Mouse (Mus musculus) lung, embryonic 14.5 days (tissue): Measurements from ENCODE around the gene Ube2n. TPM values are rescaled to one million over a fixed set of nuclear protein-coding genes. Genes with fewer than 3 reads are reported as not detected.

ENCODE experiments used
- ATAC-seq: fragments of 200-750 bp; cut with Nextera tagmentation; 2 replicates; pipeline ENCODE4 v1.8.0; 2017; ENCODE audit warnings: mild to moderate bottlenecking, moderate TSS enrichment, moderate library complexity; ENCODE audit not compliant: insufficient read depth
- DNase-seq: peaks from one replicate; pipeline ENCODE4 v3.0.0-alpha.2; 2015
- H3K27ac ChIP-seq: fragments of 300-500 bp; sonication (generic); 2 replicates; pipeline ENCODE4 v1.5.1; 2014; ENCODE audit warnings: low read depth, mild to moderate bottlenecking, moderate library complexity
- H3K27me3 ChIP-seq: fragments of 300-500 bp; sonication (generic); 2 replicates; pipeline ENCODE4 v1.6.1; 2014; ENCODE audit warnings: low read length, control low read depth; ENCODE audit not compliant: insufficient read depth
- H3K36me3 ChIP-seq: fragments of 300-500 bp; sonication (generic); 2 replicates; pipeline ENCODE4 v1.6.1; 2014; ENCODE audit warnings: control low read depth; ENCODE audit not compliant: insufficient read depth
- H3K4me1 ChIP-seq: fragments of 300-500 bp; sonication (generic); 2 replicates; pipeline ENCODE4 v1.6.1; 2014; ENCODE audit warnings: antibody characterized with exemption, control low read depth; ENCODE audit not compliant: insufficient read depth
- H3K4me2 ChIP-seq: fragments of 300-500 bp; sonication (generic); 2 replicates; pipeline ENCODE4 v1.6.1; 2014; ENCODE audit warnings: mild to moderate bottlenecking
- H3K4me3 ChIP-seq: fragments of 300-500 bp; sonication (generic); 2 replicates; pipeline ENCODE4 v1.5.1; 2014; ENCODE audit warnings: low read depth, low read length
- H3K9ac ChIP-seq: fragments of 300-500 bp; sonication (generic); 2 replicates; pipeline ENCODE4 v1.6.1; 2014
- H3K9me3 ChIP-seq: fragments of 300-500 bp; sonication (generic); 2 replicates; pipeline ENCODE4 v1.6.1; 2016; ENCODE audit warnings: low read depth, low read length, control low read depth
- CTCF ChIP-seq: IDR thresholded peaks from 2 replicates; pipeline ENCODE4 v1.5.1; 2016; ENCODE audit warnings: antibody characterized with exemption, low read depth
- WGBS: fragments of 180-500 bp; shearing (Covaris S2); extraction: QIAGEN DNeasy Blood & Tissue Kit; methylation state at CpG from one replicate; pipeline ENCODE4 v1.1.7; 2014; 5-methylcytosine and 5-hydroxymethylcytosine counted together
- polyA plus RNA-seq: library from polyadenylated mRNA; unstranded; fragments of >200 nt; fragmentation: Nextera tagmentation; extraction: Ambion mirVana; gene quantifications from 2 replicates; pipeline ENCODE4 v1.2.1, GENCODE M21; 2014

Ube2n gene
- polyA plus RNA-seq, 1 experiment from 2014 or later = 425 TPM

DNA sequence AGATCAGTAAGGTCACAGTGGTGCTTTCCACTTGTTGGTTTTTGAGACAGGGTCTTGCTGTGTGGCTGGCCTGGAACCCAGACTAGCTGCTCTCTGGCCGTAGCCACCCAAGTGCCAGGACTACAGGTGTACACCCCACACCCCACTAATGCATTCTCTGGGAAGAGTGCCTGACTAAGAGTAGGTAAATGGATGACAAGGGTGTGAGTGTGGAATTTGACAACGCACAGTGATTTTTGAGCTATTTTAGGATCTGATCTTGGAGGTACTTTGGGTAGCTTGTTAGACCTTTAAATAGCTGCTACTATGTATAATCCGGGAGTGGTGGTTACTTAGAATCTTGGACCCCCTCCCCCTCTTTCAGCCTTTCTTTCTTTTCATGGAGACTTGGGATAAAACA, 24.3 kb downstream of the Ube2n start:
- H3K4me2 ChIP-seq = no peak overlapping the region

DNA sequence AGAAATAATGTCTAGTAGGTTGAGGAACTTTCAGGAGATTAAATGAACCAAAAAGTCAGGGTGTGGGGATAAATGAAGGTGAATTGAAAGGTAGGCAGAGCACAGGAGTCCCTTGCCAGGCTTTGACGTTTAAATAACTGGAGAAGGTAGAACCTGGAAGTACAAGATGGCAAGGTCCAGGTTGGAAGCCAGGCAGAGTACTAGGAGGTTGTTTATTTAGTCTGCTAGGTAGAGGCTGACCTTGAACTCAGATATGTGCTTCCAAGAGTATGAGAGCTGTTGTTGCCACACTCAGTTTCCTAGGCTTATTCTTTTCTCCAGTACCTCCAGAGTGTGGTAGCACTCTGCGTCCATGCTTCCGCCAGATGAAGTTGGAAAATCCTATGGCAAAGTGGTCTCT, 24.9 kb downstream of the Ube2n start:
- H3K4me1 ChIP-seq = no peaks in the 10 kb centered on the region
- no peaks in the 10 kb centered on the region for H3K9me3 ChIP-seq
- WGBS = 84% methylated on average over 3 of the region's 3 CpGs
- H3K36me3 ChIP-seq = peaks cover 20% of the 10 kb centered on the region
- no peak for TF ChIP-seq CTCF
- H3K27me3 ChIP-seq = no peaks in the 10 kb centered on the region
- no peak overlapping the region for H3K9ac ChIP-seq
- no peak overlapping the region for H3K27ac ChIP-seq
- DNase-seq (no peak), ATAC-seq (no peak)
- no peak overlapping the region for H3K4me2 ChIP-seq
- no peak overlapping the region for H3K4me3 ChIP-seq

More for the DNA sequence above, 24.3 kb downstream of the Ube2n start:
- Histone ChIP-seq H3K9me3 (no peaks in the 10 kb centered on the region), H3K27me3 (no peaks in the 10 kb centered on the region), H3K36me3 (peaks cover 14% of the 10 kb centered on the region), H3K4me1 (no peaks in the 10 kb centered on the region), H3K9ac (no peak overlapping the region), H3K27ac (no peak overlapping the region), H3K4me3 (no peak overlapping the region)
- WGBS = 83% methylated on average over 3 of the region's 3 CpGs
- TF ChIP-seq CTCF = no peak
- ATAC-seq (no peak), DNase-seq (no peak)

DNA sequence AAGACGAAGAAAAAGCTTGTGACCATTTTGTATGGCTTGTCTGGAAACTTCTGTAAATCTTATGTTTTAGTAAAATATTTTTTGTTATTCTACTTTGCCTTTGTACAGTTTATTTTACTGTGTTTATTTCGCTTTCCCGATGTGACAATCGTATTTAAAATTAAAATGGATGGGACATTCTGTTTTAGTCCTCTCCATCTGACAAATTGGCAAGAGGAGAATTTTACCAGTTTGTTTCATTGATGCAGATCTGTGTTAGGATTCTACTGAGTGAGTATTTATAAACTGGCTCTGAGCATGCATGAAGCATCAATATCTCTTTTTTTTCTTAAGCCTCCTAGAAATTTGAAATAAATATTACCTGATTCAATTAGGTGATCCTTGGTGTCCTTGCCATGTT, 28.0 kb downstream of the Ube2n start:
- ATAC-seq = no peak

DNA sequence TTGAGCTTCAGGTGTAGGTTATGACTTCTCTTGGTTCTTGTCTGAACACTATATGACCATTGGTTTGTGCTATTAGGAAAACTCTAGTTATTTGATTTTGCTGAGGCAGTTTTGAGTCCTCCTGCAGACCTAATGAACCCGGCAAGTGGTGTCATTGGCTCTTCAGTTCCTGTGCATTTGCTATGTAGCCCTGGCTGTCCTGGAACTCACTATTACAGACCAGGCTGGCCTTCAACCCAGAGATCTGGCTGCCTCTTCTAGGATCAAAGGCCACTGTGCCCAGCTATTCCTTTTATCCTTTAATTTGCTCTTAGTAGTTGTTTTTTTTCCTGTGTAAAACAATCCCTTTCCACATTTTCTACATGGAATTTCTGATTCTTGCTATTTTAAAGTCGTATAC, 28.4 kb downstream of the Ube2n start:
- H3K36me3 ChIP-seq = peaks cover 55% of the 10 kb centered on the region
- no peak for ATAC-seq
- H3K27me3 ChIP-seq = no peaks in the 10 kb centered on the region
- H3K9me3 ChIP-seq = no peaks in the 10 kb centered on the region
- 81% methylated on average over 2 of the region's 2 CpGs for WGBS
- H3K27ac ChIP-seq = no peak overlapping the region
- no peak overlapping the region for H3K4me2 ChIP-seq
- H3K4me3 ChIP-seq = no peak overlapping the region
- H3K9ac ChIP-seq = no peak overlapping the region
- DNase-seq = no peak
- no peaks in the 10 kb centered on the region for H3K4me1 ChIP-seq
- no peak for TF ChIP-seq CTCF

More for the DNA sequence above, 28.0 kb downstream of the Ube2n start:
- H3K4me3 ChIP-seq = no peak overlapping the region
- H3K27ac ChIP-seq = no peak overlapping the region
- H3K9me3 ChIP-seq = no peaks in the 10 kb centered on the region
- DNase-seq = no peak
- H3K9ac ChIP-seq = no peak overlapping the region
- no peaks in the 10 kb centered on the region for H3K27me3 ChIP-seq
- H3K4me1 ChIP-seq = no peaks in the 10 kb centered on the region
- 82% methylated on average over 4 of the region's 4 CpGs for WGBS
- peaks cover 51% of the 10 kb centered on the region for H3K36me3 ChIP-seq
- TF ChIP-seq CTCF = no peak
- H3K4me2 ChIP-seq = no peak overlapping the region

DNA sequence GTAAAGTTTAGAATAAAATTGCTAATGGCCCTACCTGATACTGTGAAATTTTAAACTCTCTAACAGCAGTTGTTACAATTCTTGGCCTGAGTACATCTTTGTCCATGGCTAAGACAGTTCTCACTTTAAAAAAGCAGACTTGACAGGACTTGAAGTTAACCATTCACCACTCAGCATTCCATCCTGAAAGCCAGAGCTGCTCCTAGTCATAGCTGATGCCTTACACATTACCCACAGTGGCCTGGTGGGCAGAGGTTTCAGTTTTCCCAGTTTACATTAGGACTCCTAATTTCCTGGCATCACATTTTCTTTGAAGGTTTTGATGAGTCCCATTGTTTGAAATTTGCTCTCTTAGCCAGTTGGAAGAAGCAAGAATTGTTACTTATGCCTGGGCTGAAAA, 29.1 kb downstream of the Ube2n start:
- Histone ChIP-seq H3K4me3 (no peak overlapping the region), H3K36me3 (peaks cover 59% of the 10 kb centered on the region), H3K4me1 (no peaks in the 10 kb centered on the region), H3K9ac (no peak overlapping the region), H3K27me3 (no peaks in the 10 kb centered on the region), H3K4me2 (no peak overlapping the region), H3K27ac (no peak overlapping the region), H3K9me3 (no peaks in the 10 kb centered on the region)
- no peak for TF ChIP-seq CTCF
- DNase-seq = no peak
- no peak for ATAC-seq

DNA sequence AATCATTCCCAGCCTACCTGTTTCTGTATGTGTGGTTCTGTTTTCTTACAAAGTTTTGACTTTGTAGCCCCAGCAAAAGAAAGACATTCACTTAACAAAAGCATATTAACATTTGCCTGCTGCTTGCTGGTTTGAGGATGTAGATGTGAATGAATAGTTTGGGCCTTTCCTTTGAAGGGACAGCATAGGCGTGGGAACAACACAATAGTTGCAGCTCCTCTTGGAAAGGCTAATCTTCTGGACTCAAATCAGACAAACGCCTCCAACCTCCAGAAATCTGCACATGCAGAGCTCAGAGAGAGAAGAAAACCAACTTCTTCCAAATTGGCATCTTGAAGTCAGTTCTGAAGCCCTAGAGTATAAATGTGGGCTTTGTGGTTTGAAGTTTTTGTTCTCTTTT, 29.7 kb downstream of the Ube2n start:
- no peak for DNase-seq
- Histone ChIP-seq H3K9ac (no peak overlapping the region), H3K27ac (no peak overlapping the region), H3K4me2 (no peak overlapping the region), H3K36me3 (peaks cover 66% of the 10 kb centered on the region), H3K9me3 (no peaks in the 10 kb centered on the region), H3K4me1 (no peaks in the 10 kb centered on the region), H3K27me3 (no peaks in the 10 kb centered on the region), H3K4me3 (no peak overlapping the region)
- 90% methylated on average over 2 of the region's 2 CpGs for WGBS
- no peak for ATAC-seq
- TF ChIP-seq CTCF = no peak

DNA sequence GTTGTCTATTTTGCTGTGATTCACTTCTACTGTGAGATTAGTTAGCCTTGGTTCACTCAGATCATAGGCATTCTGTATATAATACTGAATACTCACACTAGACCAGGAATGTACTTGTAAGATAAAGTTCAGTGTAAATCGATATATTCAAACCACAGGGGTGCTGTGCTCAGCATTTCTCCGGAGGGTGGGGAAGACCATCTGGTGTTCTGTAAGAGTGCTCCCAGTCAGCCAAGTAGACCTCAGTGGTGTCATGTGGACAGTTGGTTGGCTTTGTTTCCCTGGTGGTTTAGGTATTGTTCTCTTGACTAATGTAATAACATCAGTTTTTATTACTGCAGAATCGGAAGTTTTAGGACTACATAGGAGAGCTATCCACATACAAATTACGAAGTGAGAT, 30.1 kb downstream of the Ube2n start:
- no peak for ATAC-seq
- Histone ChIP-seq H3K4me3 (no peak overlapping the region), H3K4me2 (no peak overlapping the region), H3K9me3 (no peaks in the 10 kb centered on the region), H3K36me3 (peaks cover 70% of the 10 kb centered on the region), H3K4me1 (no peaks in the 10 kb centered on the region), H3K27ac (no peak overlapping the region), H3K9ac (no peak overlapping the region), H3K27me3 (no peaks in the 10 kb centered on the region)
- 67% methylated on average over 4 of the region's 4 CpGs for whole genome bisulfite sequencing
- DNase-seq = no peak
- no peak for TF ChIP-seq CTCF

DNA sequence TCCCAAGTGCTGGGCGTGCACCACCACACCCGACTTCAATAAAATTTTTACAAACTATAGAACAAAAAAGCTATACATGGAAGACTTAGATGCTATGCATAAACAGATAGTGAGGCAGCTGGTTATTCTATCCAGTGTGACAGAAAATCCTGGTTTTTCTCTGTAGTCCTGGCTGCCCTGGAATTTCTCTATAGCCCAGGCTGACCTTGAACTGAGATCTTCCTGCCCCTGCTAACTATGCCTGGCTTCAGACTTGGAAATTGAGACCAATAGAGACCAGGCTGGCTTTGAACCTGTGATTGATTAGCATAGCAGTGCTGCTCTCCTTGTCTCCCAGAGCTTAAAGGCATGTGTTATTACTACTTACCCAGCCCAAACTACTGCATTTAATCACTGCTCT, 31.2 kb downstream of the Ube2n start:
- Histone ChIP-seq H3K4me3 (no peak overlapping the region), H3K4me2 (no peak overlapping the region), H3K27ac (no peak overlapping the region), H3K27me3 (no peaks in the 10 kb centered on the region), H3K36me3 (peaks cover 80% of the 10 kb centered on the region), H3K9me3 (no peaks in the 10 kb centered on the region), H3K4me1 (no peaks in the 10 kb centered on the region), H3K9ac (no peak overlapping the region)
- DNase-seq (no peak), ATAC-seq (no peak)
- 88% methylated on average over 2 of the region's 2 CpGs for WGBS
- TF ChIP-seq CTCF = no peak
